Mouse (Mus musculus): ENCODE measurements around the gene Serpina16.
"Not testable (repeated sequence)": the region's sequence is repeated elsewhere in the genome, so short reads cannot be mapped to it uniquely, and the experiment has no call there.

Serpina16 gene

GRCm38 (mm10) chr12:103687021-103687420 is 11.1 kb upstream of the Serpina16 start:
- no peak overlapping the region for H3K4me3 ChIP-seq (replicated peaks; ENCODE audit: low read length)
- H3K9me3 ChIP-seq (ENCODE audit: low read length) = peaks cover 22% of the 10 kb centered on the region
- TF ChIP-seq CTCF (conservative IDR thresholded peaks at IDR 0.05; ENCODE audit: low read length) (no peak), NANOG (IDR thresholded peaks at IDR 0.05; ENCODE audit: borderline replicate concordance, low read length) (no peak), POU5F1 (IDR thresholded peaks at IDR 0.05; ENCODE audit: borderline replicate concordance, low read length) (no peak)
- H3K27me3 ChIP-seq (ENCODE audit: insufficient read depth, low read length) = no peaks in the 10 kb centered on the region
- no peaks in the 10 kb centered on the region for H3K4me1 ChIP-seq (replicated peaks; ENCODE audit: low read depth, low read length)
- no peaks in the 10 kb centered on the region for H3K36me3 ChIP-seq (ENCODE audit: insufficient read depth, low read length)

GRCm38 (mm10) chr12:103686050-103686449 is 10.1 kb upstream of the Serpina16 start:
- TF ChIP-seq POU5F1 (IDR thresholded peaks at IDR 0.05; ENCODE audit: borderline replicate concordance, low read length) (no peak), NANOG (IDR thresholded peaks at IDR 0.05; ENCODE audit: borderline replicate concordance, low read length) (no peak), CTCF (conservative IDR thresholded peaks at IDR 0.05; ENCODE audit: low read length) (no peak)
- no peaks in the 10 kb centered on the region for H3K36me3 ChIP-seq (ENCODE audit: insufficient read depth, low read length)
- H3K27me3 ChIP-seq (ENCODE audit: insufficient read depth, low read length) = no peaks in the 10 kb centered on the region

GRCm38 (mm10) chr12:103685386-103685785 is 9.4 kb upstream of the Serpina16 start:
- H3K27me3 ChIP-seq (ENCODE audit: insufficient read depth, low read length) = no peaks in the 10 kb centered on the region
- H3K36me3 ChIP-seq (ENCODE audit: insufficient read depth, low read length) = no peaks in the 10 kb centered on the region
- TF ChIP-seq POU5F1 (IDR thresholded peaks at IDR 0.05; ENCODE audit: borderline replicate concordance, low read length) = no peak
- no peak for TF ChIP-seq CTCF (conservative IDR thresholded peaks at IDR 0.05; ENCODE audit: low read length)
- TF ChIP-seq NANOG (IDR thresholded peaks at IDR 0.05; ENCODE audit: borderline replicate concordance, low read length) = no peak
- H3K4me3 ChIP-seq (replicated peaks; ENCODE audit: low read length) = no peak overlapping the region
- peaks cover 22% of the 10 kb centered on the region for H3K9me3 ChIP-seq (ENCODE audit: low read length)
- no peaks in the 10 kb centered on the region for H3K4me1 ChIP-seq (replicated peaks; ENCODE audit: low read depth, low read length)

More at GRCm38 (mm10) chr12:103686050-103686449, 10.1 kb upstream of the Serpina16 start:
- Histone ChIP-seq H3K4me3 (replicated peaks; ENCODE audit: low read length) (no peak overlapping the region), H3K4me1 (replicated peaks; ENCODE audit: low read depth, low read length) (no peaks in the 10 kb centered on the region), H3K9me3 (ENCODE audit: low read length) (peaks cover 22% of the 10 kb centered on the region)

GRCm38 (mm10) chr12:103683775-103684174 is 7.8 kb upstream of the Serpina16 start:
- no peak for TF ChIP-seq NANOG (IDR thresholded peaks at IDR 0.05; ENCODE audit: borderline replicate concordance, low read length)
- TF ChIP-seq POU5F1 (IDR thresholded peaks at IDR 0.05; ENCODE audit: borderline replicate concordance, low read length) = no peak
- no peak for TF ChIP-seq CTCF (conservative IDR thresholded peaks at IDR 0.05; ENCODE audit: low read length)
- Histone ChIP-seq H3K4me1 (replicated peaks; ENCODE audit: low read depth, low read length) (no peaks in the 10 kb centered on the region), H3K27me3 (ENCODE audit: insufficient read depth, low read length) (no peaks in the 10 kb centered on the region), H3K4me3 (replicated peaks; ENCODE audit: low read length) (no peak overlapping the region), H3K9me3 (ENCODE audit: low read length) (peaks cover 19% of the 10 kb centered on the region), H3K36me3 (ENCODE audit: insufficient read depth, low read length) (no peaks in the 10 kb centered on the region)

DNA sequence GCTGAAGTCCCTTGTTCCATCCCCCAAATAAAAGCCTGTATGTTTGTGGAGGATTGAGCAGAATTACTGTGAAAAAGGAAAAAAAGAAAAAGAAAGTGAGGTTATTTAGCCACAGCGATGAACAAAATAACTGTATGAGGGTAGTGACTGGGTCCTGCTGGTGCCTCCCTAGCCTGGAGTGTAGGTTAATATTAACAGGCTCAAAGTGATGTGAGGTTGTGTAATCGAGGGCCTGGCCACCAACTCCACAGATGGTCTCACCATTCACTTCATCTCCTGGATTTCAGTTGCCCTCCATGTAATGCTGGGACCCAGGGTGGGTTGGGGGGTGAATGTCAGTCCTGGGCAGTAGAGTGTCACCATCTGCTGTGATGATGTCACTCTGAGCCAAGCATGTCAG is 5.8 kb upstream of the Serpina16 start:
- no peak for TF ChIP-seq POU5F1 (IDR thresholded peaks at IDR 0.05; ENCODE audit: borderline replicate concordance, low read length)
- H3K4me1 ChIP-seq (replicated peaks; ENCODE audit: low read depth, low read length) = no peaks in the 10 kb centered on the region
- no peaks in the 10 kb centered on the region for H3K36me3 ChIP-seq (ENCODE audit: insufficient read depth, low read length)
- H3K9me3 ChIP-seq (ENCODE audit: low read length) = peaks cover 19% of the 10 kb centered on the region
- H3K4me3 ChIP-seq (replicated peaks; ENCODE audit: low read length) = no peak overlapping the region
- H3K27me3 ChIP-seq (ENCODE audit: insufficient read depth, low read length) = no peaks in the 10 kb centered on the region

GRCm38 (mm10) chr12:103681169-103681568 is 5.2 kb upstream of the Serpina16 start:
- Histone ChIP-seq H3K36me3 (ENCODE audit: insufficient read depth, low read length) (no peaks in the 10 kb centered on the region), H3K27me3 (ENCODE audit: insufficient read depth, low read length) (no peaks in the 10 kb centered on the region), H3K4me1 (replicated peaks; ENCODE audit: low read depth, low read length) (no peaks in the 10 kb centered on the region), H3K9me3 (ENCODE audit: low read length) (peaks cover 15% of the 10 kb centered on the region), H3K4me3 (replicated peaks; ENCODE audit: low read length) (no peak overlapping the region)
- TF ChIP-seq CTCF (conservative IDR thresholded peaks at IDR 0.05; ENCODE audit: low read length) (no peak), POU5F1 (IDR thresholded peaks at IDR 0.05; ENCODE audit: borderline replicate concordance, low read length) (no peak), NANOG (IDR thresholded peaks at IDR 0.05; ENCODE audit: borderline replicate concordance, low read length) (no peak)

GRCm38 (mm10) chr12:103679853-103680252 is 3.9 kb upstream of the Serpina16 start:
- not testable (repeated sequence) for H3K9me3 ChIP-seq (ENCODE audit: low read length); H3K27me3 ChIP-seq (ENCODE audit: insufficient read depth, low read length); H3K36me3 ChIP-seq (ENCODE audit: insufficient read depth, low read length); H3K4me3 ChIP-seq (replicated peaks; ENCODE audit: low read length); H3K4me1 ChIP-seq (replicated peaks; ENCODE audit: low read depth, low read length)

GRCm38 (mm10) chr12:103673179-103673578 is 2.8 kb downstream of the Serpina16 start:
- Histone ChIP-seq H3K4me1 (replicated peaks; ENCODE audit: low read depth, low read length) (no peaks in the 10 kb centered on the region), H3K27me3 (ENCODE audit: insufficient read depth, low read length) (no peaks in the 10 kb centered on the region), H3K36me3 (ENCODE audit: insufficient read depth, low read length) (no peaks in the 10 kb centered on the region), H3K9me3 (ENCODE audit: low read length) (no peaks in the 10 kb centered on the region), H3K4me3 (replicated peaks; ENCODE audit: low read length) (no peak overlapping the region)
- TF ChIP-seq NANOG (IDR thresholded peaks at IDR 0.05; ENCODE audit: borderline replicate concordance, low read length) (no peak), POU5F1 (IDR thresholded peaks at IDR 0.05; ENCODE audit: borderline replicate concordance, low read length) (no peak), CTCF (conservative IDR thresholded peaks at IDR 0.05; ENCODE audit: low read length) (no peak)

DNA sequence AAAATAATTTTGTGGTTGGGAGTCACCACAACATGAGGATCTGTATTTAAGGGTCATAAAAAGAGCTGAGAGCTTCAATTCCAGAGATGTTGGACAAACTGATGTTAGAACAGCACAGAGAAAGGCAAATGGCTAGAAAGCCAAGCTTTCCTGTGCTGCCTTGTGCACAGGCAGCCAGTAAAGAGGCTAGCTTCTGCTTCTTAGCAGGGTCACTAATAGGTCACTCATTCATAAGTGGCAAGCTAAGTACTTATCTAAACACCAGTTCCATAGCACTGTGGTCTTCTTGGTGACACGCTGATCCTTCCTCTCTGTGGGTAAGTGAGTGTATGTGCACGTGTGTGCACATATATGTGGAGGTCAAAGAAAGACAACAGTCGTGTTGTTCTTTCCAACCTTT is 4.5 kb downstream of the Serpina16 start:
- Histone ChIP-seq H3K4me3 (replicated peaks; ENCODE audit: low read length) (no peak overlapping the region), H3K27me3 (ENCODE audit: insufficient read depth, low read length) (no peaks in the 10 kb centered on the region), H3K4me1 (replicated peaks; ENCODE audit: low read depth, low read length) (no peaks in the 10 kb centered on the region), H3K36me3 (ENCODE audit: insufficient read depth, low read length) (no peaks in the 10 kb centered on the region), H3K9me3 (ENCODE audit: low read length) (no peaks in the 10 kb centered on the region)
- TF ChIP-seq CTCF (conservative IDR thresholded peaks at IDR 0.05; ENCODE audit: low read length) (no peak), POU5F1 (IDR thresholded peaks at IDR 0.05; ENCODE audit: borderline replicate concordance, low read length) (no peak), NANOG (IDR thresholded peaks at IDR 0.05; ENCODE audit: borderline replicate concordance, low read length) (no peak)
